Mouse (Mus musculus) mouse embryonic stem cell (cell line): ENCODE measurements at regions not wholly inside any gene's neighbourhood (a gene's known extent, or its start where the extent isn't known, plus 50 kb on each side); places are given as distances from the start of the nearest gene placed in this dataset.

Experiments
- in situ Hi-C, 2 experiments: fragments of 300-500 bp; cut with MboI; formaldehyde crosslinking; loops; 1 replicate in 1 of 2; 3 replicates in 1 of 2; pipeline ENCODE4 v1.14.3; 2019 to 2020; ENCODE audit warnings: low sequenced_read_pairs in 2 of 2, low pct_unique_long_range_greater_than_20kb in 1 of 2, mixed read lengths in 1 of 2; ENCODE audit not compliant: unreplicated experiment in 1 of 2

GRCm38 (mm10) chr9:61158192-61158770 is 213.9 kb upstream of the Tle3 start:
- in situ Hi-C loops = no loop called here

- in situ Hi-C loops = no loop called here
Measured at GRCm38 (mm10) chr9:61159159-61159558, 213.0 kb upstream of the Tle3 start.

GRCm38 (mm10) chr9:61159616-61160015 is 212.6 kb upstream of the Tle3 start:
- in situ Hi-C loops = no loop called here

- in situ Hi-C loops = no loop called here
Measured at GRCm38 (mm10) chr9:61162884-61163283, 209.3 kb upstream of the Tle3 start.

GRCm38 (mm10) chr9:61163671-61164288 is 208.4 kb upstream of the Tle3 start:
- in situ Hi-C loops = no loop called here

- in situ Hi-C loops = no loop called here
Measured at GRCm38 (mm10) chr9:61164501-61165251, 207.5 kb upstream of the Tle3 start.

- in situ Hi-C loops = no loop called here
Measured at GRCm38 (mm10) chr9:61166115-61166514, 206.1 kb upstream of the Tle3 start.

GRCm38 (mm10) chr9:61167097-61167842 is 204.9 kb upstream of the Tle3 start:
- in situ Hi-C loops = no loop called here

GRCm38 (mm10) chr9:61168931-61169330 is 203.2 kb upstream of the Tle3 start:
- in situ Hi-C loops = no loop called here

GRCm38 (mm10) chr9:61169506-61170090 is 202.6 kb upstream of the Tle3 start:
- in situ Hi-C loops = no loop called here

- in situ Hi-C loops = no loop called here
Measured at GRCm38 (mm10) chr9:61170921-61171320, 201.2 kb upstream of the Tle3 start.

- in situ Hi-C loops = no loop called here
Measured at GRCm38 (mm10) chr9:61172421-61172820, 199.7 kb upstream of the Tle3 start.

- in situ Hi-C loops = no loop called here
Measured at GRCm38 (mm10) chr9:61173548-61173947, 198.6 kb upstream of the Tle3 start.

- in situ Hi-C loops = no loop called here
Measured at GRCm38 (mm10) chr9:61175381-61175780, 196.8 kb upstream of the Tle3 start.

GRCm38 (mm10) chr9:61176856-61177255 is 195.3 kb upstream of the Tle3 start:
- in situ Hi-C loops = no loop called here

GRCm38 (mm10) chr9:61186541-61187420 is 185.4 kb upstream of the Tle3 start:
- in situ Hi-C loops = no loop called here

- in situ Hi-C loops = no loop called here
Measured at GRCm38 (mm10) chr9:61187713-61188399, 184.3 kb upstream of the Tle3 start.
